Mouse (Mus musculus): ENCODE measurements around the gene Xylt1.

DNA sequence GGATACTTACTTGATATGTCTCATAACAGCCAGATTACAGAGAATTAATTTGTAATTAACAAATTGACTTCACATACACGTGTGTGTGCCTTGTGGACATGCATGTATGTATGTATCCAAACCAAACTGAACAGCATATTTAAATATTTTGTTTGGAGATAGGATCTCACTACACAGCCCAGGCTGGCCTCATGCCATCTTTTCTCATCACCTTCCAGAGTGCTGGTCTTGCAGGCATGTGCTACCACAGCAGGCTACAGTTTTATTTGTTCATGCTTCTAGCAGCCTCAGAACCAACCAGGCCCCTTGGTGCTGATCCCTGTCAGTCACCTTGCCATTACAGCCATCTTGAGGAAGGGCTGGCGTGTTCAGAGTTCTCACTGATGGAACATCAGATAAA lies 233.6 kb downstream of the Xylt1 start:
- TF ChIP-seq CTCF (IDR thresholded peaks at IDR 0.05; ENCODE audit: insufficient read depth, low read length) (no peak), POLR2A (IDR thresholded peaks at IDR 0.05; ENCODE audit: borderline replicate concordance, extremely low read depth, low read depth, low read length) (no peak)
